Mouse (Mus musculus) embryonic fibroblast, embryonic 13.5 days (primary cell): ENCODE measurements around the gene Cramp1l.

Experiments used
- CTCF ChIP-seq: IDR thresholded peaks from 2 replicates; pipeline ENCODE4 v1.5.1; 2011; ENCODE audit warnings: mild to moderate bottlenecking, control low read depth, low read length, moderate library complexity, borderline replicate concordance; ENCODE audit not compliant: insufficient read depth
- POLR2A ChIP-seq: IDR thresholded peaks from 2 replicates; pipeline ENCODE4 v1.6.1; 2011; ENCODE audit warnings: low read depth, mild to moderate bottlenecking, control low read depth, low read length, moderate library complexity

- no peak for TF ChIP-seq CTCF
- TF ChIP-seq POLR2A = no peak
Observed at GRCm38 (mm10) chr17:25044879-25045278, 29.3 kb upstream of the Cramp1l start.
